Mouse (Mus musculus) heart, embryonic 13.5 days (tissue): ENCODE measurements around the gene Gdpd5. TPM values are rescaled to one million over a fixed set of nuclear protein-coding genes. Genes with fewer than 3 reads are reported as not detected.
"Not testable (repeated sequence)": the region's sequence is repeated elsewhere in the genome, so short reads cannot be mapped to it uniquely, and the experiment has no call there.

Source experiments
- ATAC-seq: fragments of 200-750 bp; cut with Nextera tagmentation; 2 replicates; pipeline ENCODE4 v1.8.0; 2017; ENCODE audit warnings: moderate TSS enrichment; ENCODE audit not compliant: insufficient number of reproducible peaks, low FRiP score, low TSS enrichment; ENCODE audit errors: extremely low read depth
- H3K27ac ChIP-seq: fragments of 300-500 bp; sonication (generic); replicated peaks from 2 replicates; pipeline ENCODE4 v1.5.1; 2015; ENCODE audit warnings: moderate library complexity, mild to moderate bottlenecking, inconsistent platforms
- H3K27me3 ChIP-seq: fragments of 300-500 bp; sonication (generic); replicated peaks from 2 replicates; pipeline ENCODE4 v1.6.1; 2015; ENCODE audit warnings: mild to moderate bottlenecking, inconsistent platforms
- H3K36me3 ChIP-seq: fragments of 300-500 bp; sonication (generic); 2 replicates; pipeline ENCODE4 v1.6.1; 2015; ENCODE audit warnings: mild to moderate bottlenecking, inconsistent platforms
- H3K4me1 ChIP-seq: fragments of 300-500 bp; sonication (generic); 2 replicates; pipeline ENCODE4 v1.6.1; 2015; ENCODE audit warnings: inconsistent platforms
- H3K4me2 ChIP-seq: fragments of 300-500 bp; sonication (generic); 2 replicates; pipeline ENCODE4 v1.6.1; 2015; ENCODE audit warnings: inconsistent platforms, mild to moderate bottlenecking, moderate library complexity
- H3K4me3 ChIP-seq: fragments of 300-500 bp; sonication (generic); 2 replicates; pipeline ENCODE4 v1.5.1; 2015; ENCODE audit warnings: moderate library complexity, mild to moderate bottlenecking, inconsistent platforms
- H3K9ac ChIP-seq: fragments of 300-500 bp; sonication (generic); 2 replicates; pipeline ENCODE4 v1.6.1; 2015; ENCODE audit warnings: inconsistent platforms, mild to moderate bottlenecking, moderate library complexity
- H3K9me3 ChIP-seq: fragments of 300-500 bp; sonication (generic); 2 replicates; pipeline ENCODE4 v1.6.1; 2016; ENCODE audit warnings: inconsistent platforms
- WGBS: fragments of 180-500 bp; shearing (Covaris S2); methylation state at CpG from one replicate; pipeline ENCODE4 v1.1.7; 2015; ENCODE audit warnings: mixed read lengths; 5-methylcytosine and 5-hydroxymethylcytosine counted together
- polyA plus RNA-seq: library from polyadenylated mRNA; unstranded; fragments of >200 nt; fragmentation: Nextera tagmentation; extraction: Ambion mirVana; gene quantifications from 2 replicates; pipeline ENCODE4 v1.2.1, GENCODE M21; 2015

The Gdpd5 gene
- polyA plus RNA-seq, 1 experiment from 2014 or later = 25.4 TPM

GRCm38 (mm10) chr7:99483924-99484319 is 102.7 kb downstream of the Gdpd5 start:
- H3K27ac ChIP-seq = peak overlapping the region; percentile 13; the same call in 1 of the 2 replicates

DNA sequence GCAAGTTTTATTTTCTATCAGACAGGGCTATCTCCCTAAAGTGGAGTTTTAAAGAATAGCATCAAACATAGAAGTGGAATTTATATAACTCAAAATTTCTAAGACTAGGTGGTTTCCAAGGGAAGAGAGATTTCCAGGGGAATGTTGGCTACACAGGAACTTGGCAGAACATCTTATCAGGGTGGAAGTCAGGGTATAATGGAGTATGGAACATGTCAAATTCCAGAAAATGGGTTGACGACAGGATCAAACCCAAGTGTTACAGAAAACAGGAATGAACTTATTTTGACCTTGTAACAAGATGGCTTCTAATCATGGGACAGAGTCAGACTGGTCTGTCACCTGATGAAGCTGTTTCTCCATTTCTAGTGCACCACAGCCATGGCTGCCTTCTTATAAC is 103.5 kb downstream of the Gdpd5 start:
- no peaks in the 10 kb centered on the region for H3K27me3 ChIP-seq
- peak overlapping the region; percentile 16; the same call in 1 of the 2 replicates for H3K27ac ChIP-seq
- 38% methylated on average over 1 of the region's 1 CpGs for WGBS

More at GRCm38 (mm10) chr7:99483924-99484319, 102.7 kb downstream of the Gdpd5 start:
- WGBS = 44% methylated on average over 8 of the region's 8 CpGs
- Histone ChIP-seq H3K4me1 (peaks cover 49% of the 10 kb centered on the region), H3K27me3 (no peaks in the 10 kb centered on the region), H3K9me3 (no peaks in the 10 kb centered on the region), H3K9ac (no peak overlapping the region), H3K36me3 (peaks cover 35% of the 10 kb centered on the region), H3K4me2 (peak overlapping the region; percentile 62), H3K4me3 (peak overlapping the region; percentile 65)
- no peak for ATAC-seq

DNA sequence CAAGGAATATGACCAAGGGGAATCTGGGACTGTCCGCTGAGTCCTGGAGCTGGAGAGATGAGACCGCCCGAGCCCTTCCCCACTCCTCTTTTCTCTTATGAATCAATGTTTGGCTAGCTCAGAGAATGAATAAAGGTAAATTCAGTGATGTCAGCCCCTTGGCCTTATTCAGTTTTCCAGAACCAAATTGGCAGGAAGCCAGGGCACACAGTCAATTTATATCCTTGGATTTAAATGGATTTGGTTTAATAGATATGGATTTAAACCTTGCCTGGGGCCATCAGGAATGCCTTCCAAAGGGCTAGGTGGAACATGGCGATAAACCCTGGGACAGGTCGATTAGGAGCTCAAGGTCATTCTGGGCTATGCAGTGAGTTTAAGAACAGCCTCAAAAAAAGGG is 108.5 kb downstream of the Gdpd5 start:
- 73% methylated on average over 5 of the region's 5 CpGs for WGBS
- H3K9ac ChIP-seq = no peak overlapping the region
- peaks cover 8% of the 10 kb centered on the region for H3K9me3 ChIP-seq
- no peak for ATAC-seq
- H3K27me3 ChIP-seq = no peaks in the 10 kb centered on the region
- H3K4me1 ChIP-seq = peaks cover 4% of the 10 kb centered on the region; the same call in 1 of the 2 replicates
- H3K36me3 ChIP-seq = no peaks in the 10 kb centered on the region
- H3K4me2 ChIP-seq = no peak overlapping the region
- no peak overlapping the region for H3K27ac ChIP-seq
- H3K4me3 ChIP-seq = no peak overlapping the region

More for the DNA sequence above, 103.5 kb downstream of the Gdpd5 start:
- H3K4me1 ChIP-seq = peaks cover 43% of the 10 kb centered on the region
- H3K4me3 ChIP-seq = no peak overlapping the region
- no peak overlapping the region for H3K9ac ChIP-seq
- no peaks in the 10 kb centered on the region for H3K9me3 ChIP-seq
- H3K36me3 ChIP-seq = peaks cover 27% of the 10 kb centered on the region
- ATAC-seq = no peak
- H3K4me2 ChIP-seq = no peak overlapping the region

DNA sequence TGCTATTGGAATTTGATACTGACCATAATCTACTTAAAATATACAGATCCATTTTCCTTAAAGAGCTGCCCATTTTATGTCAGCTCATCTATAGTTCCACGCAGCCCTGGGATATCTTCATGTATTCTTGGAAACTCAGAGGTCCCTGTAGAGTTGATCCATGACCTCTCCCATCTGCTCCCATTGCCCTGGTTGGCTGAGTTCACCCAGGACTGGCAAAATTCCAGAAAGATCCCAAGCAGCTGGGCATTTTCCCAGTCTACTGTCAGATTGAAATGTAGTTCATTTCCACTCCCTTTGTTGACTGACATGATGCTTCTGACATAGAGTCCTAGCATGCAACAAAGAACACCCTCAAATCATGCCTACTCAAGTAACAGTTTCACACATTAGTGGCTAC is 117.9 kb downstream of the Gdpd5 start:
- 58% methylated on average over 1 of the region's 1 CpGs for WGBS
- no peaks in the 10 kb centered on the region for H3K9me3 ChIP-seq
- no peak for ATAC-seq
- peaks cover 3% of the 10 kb centered on the region; the same call in 1 of the 2 replicates for H3K4me1 ChIP-seq
- H3K4me2 ChIP-seq = no peak overlapping the region
- H3K27ac ChIP-seq = no peak overlapping the region
- H3K36me3 ChIP-seq = no peaks in the 10 kb centered on the region
- H3K4me3 ChIP-seq = no peak overlapping the region
- H3K9ac ChIP-seq = no peak overlapping the region
- H3K27me3 ChIP-seq = no peaks in the 10 kb centered on the region

GRCm38 (mm10) chr7:99500201-99500600 is 119.0 kb downstream of the Gdpd5 start:
- Histone ChIP-seq H3K4me1 (peaks cover 3% of the 10 kb centered on the region; the same call in 1 of the 2 replicates), H3K9me3 (no peaks in the 10 kb centered on the region), H3K36me3 (no peaks in the 10 kb centered on the region), H3K4me3 (no peak overlapping the region), H3K9ac (no peak overlapping the region), H3K27me3 (no peaks in the 10 kb centered on the region), H3K4me2 (peak overlapping the region; percentile 10; the same call in 1 of the 2 replicates), H3K27ac (no peak overlapping the region)
- WGBS = 2% methylated on average over 8 of the region's 8 CpGs
- no peak for ATAC-seq

- peak overlapping the region; percentile 66 for H3K9ac ChIP-seq
- peak overlapping the region; percentile 10 for H3K4me2 ChIP-seq
- H3K9me3 ChIP-seq = no peaks in the 10 kb centered on the region
- ATAC-seq = no peak
- no peaks in the 10 kb centered on the region for H3K27me3 ChIP-seq
- H3K36me3 ChIP-seq = no peaks in the 10 kb centered on the region
- 17% methylated on average over 5 of the region's 5 CpGs for WGBS
- H3K4me1 ChIP-seq = peaks cover 3% of the 10 kb centered on the region; the same call in 1 of the 2 replicates
- H3K4me3 ChIP-seq = no peak overlapping the region
- H3K27ac ChIP-seq = peak overlapping the region; percentile 33; the same call in 1 of the 2 replicates
These were observed 119.4 kb downstream of the Gdpd5 start for GRCm38 (mm10) chr7:99500655-99501054.

GRCm38 (mm10) chr7:99501148-99501547 is 119.9 kb downstream of the Gdpd5 start:
- no peak overlapping the region for H3K4me3 ChIP-seq
- WGBS = 33% methylated on average over 1 of the region's 1 CpGs
- ATAC-seq = no peak

DNA sequence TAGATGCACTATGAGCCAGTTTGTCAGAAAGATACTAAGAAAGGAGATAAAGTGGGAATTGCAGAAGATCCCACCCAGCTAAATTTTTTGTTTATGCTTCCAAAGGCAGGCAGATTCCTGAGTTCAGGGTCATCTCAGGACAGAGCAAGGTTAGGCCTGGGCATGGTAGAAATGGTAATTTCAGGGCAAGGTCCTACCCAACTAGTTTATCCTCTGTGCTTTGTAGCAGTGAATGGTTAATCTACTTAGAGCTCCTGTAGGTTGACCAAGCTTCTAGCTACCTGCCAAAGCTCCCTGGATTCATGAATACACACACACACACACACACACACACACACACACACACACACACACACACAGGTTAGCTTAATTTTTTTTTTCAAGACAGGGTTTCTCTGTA is 123.3 kb downstream of the Gdpd5 start:
- ATAC-seq = no peak
- peaks cover 3% of the 10 kb centered on the region; the same call in 1 of the 2 replicates for H3K4me1 ChIP-seq
- H3K9ac ChIP-seq = no peak overlapping the region
- H3K27me3 ChIP-seq = no peaks in the 10 kb centered on the region
- H3K4me2 ChIP-seq = no peak overlapping the region
- no peak overlapping the region for H3K27ac ChIP-seq
- H3K36me3 ChIP-seq = no peaks in the 10 kb centered on the region
- peaks cover 11% of the 10 kb centered on the region for H3K9me3 ChIP-seq
- H3K4me3 ChIP-seq = no peak overlapping the region

More at GRCm38 (mm10) chr7:99501148-99501547, 119.9 kb downstream of the Gdpd5 start:
- H3K9me3 ChIP-seq = no peaks in the 10 kb centered on the region
- no peak overlapping the region for H3K9ac ChIP-seq
- no peaks in the 10 kb centered on the region for H3K36me3 ChIP-seq
- no peak overlapping the region for H3K4me2 ChIP-seq
- no peaks in the 10 kb centered on the region for H3K27me3 ChIP-seq
- H3K27ac ChIP-seq = no peak overlapping the region
- peaks cover 3% of the 10 kb centered on the region; the same call in 1 of the 2 replicates for H3K4me1 ChIP-seq

DNA sequence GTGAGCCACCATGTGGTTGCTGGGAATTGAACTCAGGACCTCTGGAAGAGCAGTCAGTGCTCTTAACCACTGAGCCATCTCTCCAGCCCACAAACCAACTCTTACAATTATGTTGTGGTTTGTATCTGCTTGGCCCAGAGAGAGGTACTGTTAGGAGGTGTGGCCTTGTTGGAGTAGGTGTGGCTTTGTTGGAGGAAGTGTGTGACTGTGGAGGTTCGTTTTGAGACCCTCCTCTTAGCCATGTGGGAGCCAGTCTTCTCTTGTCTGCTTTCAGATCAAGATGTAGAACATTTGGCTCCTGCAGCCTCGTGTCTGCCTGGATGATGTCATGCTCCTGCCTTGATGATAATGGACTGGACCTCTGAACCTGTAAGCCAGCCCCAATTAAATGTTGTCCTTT is 127.0 kb downstream of the Gdpd5 start:
- H3K4me1 ChIP-seq = peaks cover 10% of the 10 kb centered on the region

DNA sequence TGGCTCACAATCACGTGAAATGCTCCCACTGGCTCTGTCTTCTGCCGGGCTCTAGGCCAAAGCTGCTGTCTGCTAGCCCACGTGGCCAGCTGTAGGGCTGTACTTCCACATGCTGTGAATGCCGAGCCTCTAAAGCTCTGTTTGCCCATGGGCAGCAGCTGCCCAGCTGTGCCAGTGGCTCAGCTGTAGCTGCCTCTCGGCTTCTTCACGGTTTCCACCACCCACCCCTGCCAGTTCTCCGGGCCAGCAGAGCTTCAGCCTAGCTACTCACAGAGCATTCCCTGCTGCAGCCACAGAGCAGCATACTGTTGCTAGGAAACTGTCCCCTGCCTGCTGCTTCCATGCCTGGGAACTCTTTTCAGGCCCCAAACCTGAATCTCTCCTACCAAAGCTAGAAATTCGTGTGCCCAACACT is 128.9 kb downstream of the Gdpd5 start:
- WGBS = 13% methylated on average over 8 of the region's 8 CpGs
- H3K4me3 ChIP-seq = no peak overlapping the region
- H3K27me3 ChIP-seq = no peaks in the 10 kb centered on the region
- no peak for ATAC-seq
- H3K36me3 ChIP-seq = no peaks in the 10 kb centered on the region
- H3K4me1 ChIP-seq = peaks cover 10% of the 10 kb centered on the region
- peaks cover 11% of the 10 kb centered on the region for H3K9me3 ChIP-seq
- H3K9ac ChIP-seq = peak overlapping the region; percentile 48; the same call in 1 of the 2 replicates
- no peak overlapping the region for H3K27ac ChIP-seq
- H3K4me2 ChIP-seq = peak overlapping the region; percentile 55

More for the DNA sequence above, 127.0 kb downstream of the Gdpd5 start:
- ATAC-seq, H3K9ac ChIP-seq, H3K36me3 ChIP-seq, H3K27me3 ChIP-seq, H3K4me2 ChIP-seq, H3K27ac ChIP-seq, H3K4me3 ChIP-seq: not testable (repeated sequence)
- H3K9me3 ChIP-seq = peaks cover 11% of the 10 kb centered on the region
- WGBS = 8% methylated on average over 2 of the region's 2 CpGs
